Mouse (Mus musculus) embryonic facial prominence, embryonic 14.5 days (tissue): ENCODE results near the gene Kcnq1. TPM values are rescaled to one million over a fixed set of nuclear protein-coding genes. Genes with fewer than 3 reads are reported as not detected.

Experiments used
- ATAC-seq: fragments of 200-750 bp; cut with Nextera tagmentation; 2 replicates; pipeline ENCODE4 v1.8.0; 2017; ENCODE audit warnings: low read depth, moderate number of reproducible peaks, moderate TSS enrichment
- DNase-seq: peaks from one replicate; pipeline ENCODE4 v3.0.0-alpha.2; 2015; ENCODE audit warnings: low spot score
- H3K27ac ChIP-seq: fragments of 300-500 bp; sonication (generic); replicated peaks from 2 replicates; pipeline ENCODE4 v1.5.1; 2014; ENCODE audit warnings: low read depth, mild to moderate bottlenecking, low read length, moderate library complexity
- H3K27me3 ChIP-seq: fragments of 300-500 bp; sonication (generic); replicated peaks from 2 replicates; pipeline ENCODE4 v1.6.1; 2014; ENCODE audit warnings: low read length; ENCODE audit not compliant: control insufficient read depth, insufficient read depth
- H3K36me3 ChIP-seq: fragments of 300-500 bp; sonication (generic); 2 replicates; pipeline ENCODE4 v1.6.1; 2014; ENCODE audit warnings: low read length, mixed read lengths; ENCODE audit not compliant: control insufficient read depth, insufficient read depth
- H3K4me1 ChIP-seq: fragments of 300-500 bp; sonication (generic); 2 replicates; pipeline ENCODE4 v1.6.1; 2014; ENCODE audit warnings: antibody characterized with exemption, low read length; ENCODE audit not compliant: control insufficient read depth, insufficient read depth
- H3K4me2 ChIP-seq: fragments of 300-500 bp; sonication (generic); 2 replicates; pipeline ENCODE4 v1.6.1; 2014; ENCODE audit warnings: low read depth, mild to moderate bottlenecking, low read length, moderate library complexity, mixed read lengths
- H3K4me3 ChIP-seq: fragments of 300-500 bp; sonication (generic); 2 replicates; pipeline ENCODE4 v1.5.1; 2014; ENCODE audit warnings: low read depth, mild to moderate bottlenecking, low read length
- H3K9ac ChIP-seq: fragments of 300-500 bp; sonication (generic); 2 replicates; pipeline ENCODE4 v1.6.1; 2014; ENCODE audit warnings: low read depth, mild to moderate bottlenecking, low read length, moderate library complexity, mixed read lengths
- H3K9me3 ChIP-seq: fragments of 300-500 bp; sonication (generic); 2 replicates; pipeline ENCODE4 v1.6.1; 2016; ENCODE audit warnings: low read length; ENCODE audit not compliant: control insufficient read depth
- WGBS: fragments of 180-500 bp; shearing (Covaris S2); extraction: QIAGEN DNeasy Blood & Tissue Kit; methylation state at CpG from one replicate; pipeline ENCODE4 v1.1.7; 2014; 5-methylcytosine and 5-hydroxymethylcytosine counted together
- polyA plus RNA-seq: library from polyadenylated mRNA; unstranded; fragments of >200 nt; fragmentation: Nextera tagmentation; extraction: Ambion mirVana; gene quantifications from 2 replicates; pipeline ENCODE4 v1.2.1, GENCODE M21; 2014

The Kcnq1 gene
- polyA plus RNA-seq, 1 experiment from 2014 or later, result 1.9 TPM

DNA sequence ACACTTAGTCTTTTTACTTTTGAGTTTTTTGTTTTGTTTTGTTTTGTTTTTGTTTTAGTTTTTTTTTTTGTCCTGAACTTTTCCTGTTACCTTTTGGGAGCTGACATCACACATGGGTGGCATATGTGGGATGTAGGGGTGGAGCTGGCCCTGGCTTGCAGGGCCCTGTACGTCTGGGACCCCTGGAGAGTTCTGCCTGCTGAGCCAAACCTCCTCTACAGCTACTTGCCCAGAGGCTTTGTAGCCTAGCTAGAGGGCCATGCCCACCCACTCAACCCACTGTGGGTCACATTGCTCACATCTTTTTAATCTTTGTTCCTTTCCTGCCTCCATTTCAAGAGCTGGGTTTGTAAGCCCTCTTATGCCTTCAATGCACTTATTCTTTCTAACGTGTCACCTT is 38.7 kb upstream of the Kcnq1 start:
- H3K27me3 ChIP-seq, result no peaks in the 10 kb centered on the region
- ATAC-seq (no peak), DNase-seq (no peak)
- no peaks in the 10 kb centered on the region for H3K9me3 ChIP-seq
- no peak overlapping the region for H3K9ac ChIP-seq
- no peak overlapping the region for H3K4me2 ChIP-seq
- H3K4me1 ChIP-seq, result peaks cover 18% of the 10 kb centered on the region
- H3K27ac ChIP-seq, result peak overlapping the region; percentile 97; the same call in 1 of the 2 replicates
- 70% methylated on average over 2 of the region's 2 CpGs for WGBS
- peaks cover 74% of the 10 kb centered on the region for H3K36me3 ChIP-seq
- H3K4me3 ChIP-seq, result no peak overlapping the region

DNA sequence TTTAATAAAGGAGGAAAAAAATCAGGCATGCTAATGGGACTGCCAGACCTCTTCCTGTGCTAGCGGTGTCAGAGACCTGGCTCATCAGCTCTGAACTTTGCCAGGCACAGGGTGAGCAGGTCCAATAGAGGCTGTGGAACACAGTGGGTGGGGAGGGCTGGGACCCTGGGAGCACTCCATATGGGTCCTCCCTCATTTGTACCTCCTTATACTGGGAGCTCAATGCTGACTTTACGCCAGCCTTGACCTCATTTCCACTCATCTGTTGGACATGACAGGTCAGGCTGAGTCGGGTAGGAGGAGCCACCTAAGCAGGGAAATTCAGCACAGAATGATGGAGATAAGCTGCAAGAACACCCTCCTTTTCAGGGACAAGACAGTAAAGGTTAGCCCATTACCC is 38.3 kb upstream of the Kcnq1 start:
- 92% methylated on average over 3 of the region's 3 CpGs for WGBS
- peak overlapping the region; percentile 58 for H3K4me2 ChIP-seq
- no peaks in the 10 kb centered on the region for H3K9me3 ChIP-seq
- peaks cover 18% of the 10 kb centered on the region for H3K4me1 ChIP-seq
- H3K9ac ChIP-seq, result no peak overlapping the region
- no peaks in the 10 kb centered on the region for H3K27me3 ChIP-seq
- DNase-seq (no peak), ATAC-seq (no peak)
- H3K36me3 ChIP-seq, result peaks cover 70% of the 10 kb centered on the region
- H3K27ac ChIP-seq, result peak overlapping the region; percentile 97
- H3K4me3 ChIP-seq, result no peak overlapping the region

DNA sequence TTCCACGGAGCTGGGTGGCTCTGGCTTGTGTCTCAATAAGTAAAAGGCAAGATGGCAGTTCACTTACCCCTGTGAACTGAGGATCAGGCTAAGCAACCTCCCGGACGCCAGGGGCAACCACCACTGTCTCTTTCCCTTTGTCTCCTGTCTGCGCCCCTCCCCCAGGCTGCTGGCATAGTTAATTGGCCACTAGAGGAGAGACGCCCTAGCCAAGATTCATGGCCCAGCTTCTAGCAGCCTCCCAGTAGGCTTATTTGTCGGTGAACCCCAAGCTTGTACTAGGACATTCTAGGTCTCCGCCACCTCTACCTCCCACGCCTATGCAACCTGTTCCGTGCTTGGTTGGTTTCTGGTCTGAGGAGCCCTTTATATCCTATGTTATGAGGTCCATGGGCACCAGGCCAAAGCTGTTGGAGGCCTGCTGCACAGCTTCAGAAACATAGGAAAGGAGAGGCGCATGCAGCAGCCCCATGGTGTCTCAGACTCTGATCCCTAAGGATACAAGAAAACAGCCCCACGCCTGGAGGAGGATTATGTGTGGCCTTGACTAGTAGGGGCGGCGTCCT is 37.8 kb upstream of the Kcnq1 start:
- H3K9me3 ChIP-seq, result no peaks in the 10 kb centered on the region
- H3K4me1 ChIP-seq, result peaks cover 18% of the 10 kb centered on the region
- peak overlapping the region; percentile 97 for H3K27ac ChIP-seq
- no peaks in the 10 kb centered on the region for H3K27me3 ChIP-seq
- ATAC-seq (peak; percentile 0; the same call in 1 of the 2 replicates), DNase-seq (no peak)
- WGBS, result 47% methylated on average over 13 of the region's 13 CpGs
- peak overlapping the region; percentile 58 for H3K4me2 ChIP-seq
- peaks cover 65% of the 10 kb centered on the region for H3K36me3 ChIP-seq
- H3K9ac ChIP-seq, result peak overlapping the region; percentile 52
- peak overlapping the region; percentile 84 for H3K4me3 ChIP-seq

DNA sequence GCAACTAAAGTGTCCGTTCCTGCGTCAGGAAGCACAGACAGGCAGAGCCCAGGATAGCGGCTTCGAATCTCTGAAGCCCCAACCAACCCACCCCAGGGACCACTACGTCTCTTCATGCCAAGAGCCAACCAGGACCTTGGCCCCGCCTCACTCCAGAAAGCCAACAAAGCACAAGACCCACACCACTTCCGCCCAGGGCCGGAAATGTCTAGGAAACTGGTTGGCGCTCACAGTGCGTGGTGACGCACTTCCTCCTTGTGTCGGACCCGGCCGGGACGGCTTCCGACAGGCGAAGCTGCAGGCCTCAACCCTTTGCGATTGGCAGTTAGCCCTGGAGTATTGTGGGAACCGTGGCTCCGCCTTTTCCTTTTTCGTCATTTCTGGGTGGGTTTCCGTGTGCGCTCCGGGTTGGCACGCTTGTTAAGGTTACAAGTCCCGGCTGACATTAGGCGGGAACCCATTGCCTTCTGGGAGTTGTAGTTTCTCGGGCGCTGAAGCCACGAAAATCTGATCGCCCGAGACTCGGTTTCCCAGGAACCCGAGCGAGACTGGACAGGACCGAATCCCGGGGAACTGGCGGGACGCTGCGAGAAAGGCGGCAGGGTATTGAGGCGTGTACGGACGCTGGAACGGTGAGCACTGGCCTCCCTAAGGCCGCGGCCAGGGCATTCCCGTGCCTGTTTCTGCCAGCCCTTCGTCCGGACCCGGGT is 37.1 kb upstream of the Kcnq1 start, which contains the start of gene Tssc4:
Tssc4 (plus strand) TSS at position 368 of the 710 bp plus-strand sequence.
- H3K27ac ChIP-seq, result peak within 1 kb of the TSS; percentile 97
- peak; percentile 97 for ATAC-seq
- H3K9ac ChIP-seq, result peak within 1 kb of the TSS; percentile 93
- DNase-seq, result peak; percentile 100
- peaks cover 58% of the 10 kb centered on the region for H3K36me3 ChIP-seq
- peak within 1 kb of the TSS; percentile 84 for H3K4me3 ChIP-seq
- WGBS, result under 1% methylated on average over 47 of the region's 51 CpGs
- H3K9me3 ChIP-seq, result no peaks in the 10 kb centered on the region
- H3K4me1 ChIP-seq, result peaks cover 18% of the 10 kb centered on the region
- H3K27me3 ChIP-seq, result no peaks in the 10 kb centered on the region
- H3K4me2 ChIP-seq, result peak within 1 kb of the TSS; percentile 86

DNA sequence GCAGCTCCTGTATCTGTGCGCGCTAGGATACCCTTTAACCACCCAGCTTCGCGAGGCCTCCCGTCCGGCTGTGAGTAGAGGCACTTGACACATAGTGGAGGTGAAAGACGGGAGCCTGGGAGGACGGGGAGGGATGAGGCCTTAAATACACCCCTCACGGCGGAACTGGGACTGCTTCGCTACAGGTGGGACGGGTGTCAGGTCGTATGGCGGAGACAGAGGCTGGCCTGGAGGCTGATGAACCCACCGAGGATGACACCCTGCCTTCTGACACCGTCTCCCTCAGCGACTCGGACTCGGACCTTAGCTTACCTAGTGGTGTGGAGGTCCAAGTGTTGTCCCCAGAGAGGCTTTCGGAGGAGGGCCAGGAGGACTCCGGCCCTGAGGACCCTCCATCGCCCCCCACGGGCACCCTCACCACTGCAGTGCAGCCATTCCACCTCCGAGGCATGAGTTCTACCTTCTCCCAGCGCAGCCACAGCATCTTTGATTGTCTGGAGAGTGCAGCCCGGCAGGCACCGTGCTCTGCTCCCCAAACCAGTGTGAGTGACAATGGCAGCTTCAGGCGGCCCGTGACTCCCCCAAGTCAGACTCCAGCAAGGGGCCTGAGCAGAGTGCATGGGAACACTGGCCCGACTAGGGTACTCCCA is 36.3 kb upstream of the Kcnq1 start:
- H3K4me3 ChIP-seq, result peak overlapping the region; percentile 84
- peak overlapping the region; percentile 93 for H3K9ac ChIP-seq
- peak overlapping the region; percentile 97 for H3K27ac ChIP-seq
- ATAC-seq (no peak), DNase-seq (no peak)
- H3K27me3 ChIP-seq, result no peaks in the 10 kb centered on the region
- H3K9me3 ChIP-seq, result no peaks in the 10 kb centered on the region
- H3K4me2 ChIP-seq, result peak overlapping the region; percentile 86
- H3K36me3 ChIP-seq, result peaks cover 50% of the 10 kb centered on the region
- 13% methylated on average over 24 of the region's 30 CpGs for WGBS
- H3K4me1 ChIP-seq, result peaks cover 18% of the 10 kb centered on the region

DNA sequence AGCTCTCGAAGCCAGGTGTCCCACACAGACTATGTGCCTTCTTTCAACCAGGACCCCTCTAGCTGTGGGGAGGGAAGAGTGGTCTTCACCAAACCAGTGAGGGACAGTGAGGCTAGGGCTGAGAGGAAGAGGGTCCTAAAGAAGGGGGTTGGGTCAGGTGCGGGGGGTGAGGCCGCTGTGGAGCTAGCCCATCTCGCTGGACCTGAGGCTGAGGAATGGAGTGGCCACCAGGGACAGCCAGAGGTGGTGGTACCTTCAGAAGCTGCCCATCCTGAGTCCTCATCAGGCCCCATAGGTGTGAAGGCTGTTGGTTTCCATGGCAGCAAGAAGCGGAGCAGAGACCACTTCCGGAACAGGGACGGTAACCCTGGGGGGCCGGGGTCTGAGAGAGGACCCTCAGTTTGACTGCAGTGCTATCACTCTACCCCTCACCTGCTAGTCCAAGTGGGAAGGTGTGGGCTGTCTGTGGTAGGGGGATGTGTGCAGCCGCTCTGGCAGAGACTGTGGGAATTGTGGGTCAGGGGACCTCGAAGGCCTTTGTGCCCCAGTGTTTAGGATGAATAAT is 35.6 kb upstream of the Kcnq1 start:
- no peak for ATAC-seq
- Histone ChIP-seq H3K27ac (peak overlapping the region; percentile 97), H3K36me3 (peaks cover 43% of the 10 kb centered on the region)

DNA sequence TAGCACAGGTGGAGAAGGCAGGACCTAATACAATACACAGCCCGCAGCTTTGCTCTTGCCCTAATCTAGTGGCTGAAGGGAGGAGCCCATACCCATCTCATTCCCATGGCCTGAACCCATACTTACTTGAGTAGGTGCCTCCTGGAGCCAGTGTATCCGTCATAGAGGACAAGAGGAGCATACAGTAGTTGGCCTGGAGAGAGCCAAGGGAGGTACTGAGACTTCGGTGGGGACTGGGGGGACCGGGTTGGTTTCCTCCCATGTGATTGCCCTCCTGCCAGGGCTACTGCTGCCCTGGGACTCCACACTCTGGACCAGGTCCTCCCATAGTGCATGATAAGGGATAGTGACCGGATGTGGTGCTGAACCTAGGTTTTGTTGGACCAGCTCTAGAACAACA is 33.6 kb upstream of the Kcnq1 start:
- no peak for ATAC-seq
- 94% methylated on average over 5 of the region's 5 CpGs for WGBS
- H3K9ac ChIP-seq, result no peak overlapping the region

More for the DNA sequence above, 35.6 kb upstream of the Kcnq1 start:
- Histone ChIP-seq H3K4me1 (peaks cover 18% of the 10 kb centered on the region), H3K9me3 (no peaks in the 10 kb centered on the region), H3K9ac (peak overlapping the region; percentile 93), H3K27me3 (no peaks in the 10 kb centered on the region), H3K4me3 (peak overlapping the region; percentile 84), H3K4me2 (peak overlapping the region; percentile 86)
- DNase-seq, result no peak
- 89% methylated on average over 10 of the region's 10 CpGs for WGBS

DNA sequence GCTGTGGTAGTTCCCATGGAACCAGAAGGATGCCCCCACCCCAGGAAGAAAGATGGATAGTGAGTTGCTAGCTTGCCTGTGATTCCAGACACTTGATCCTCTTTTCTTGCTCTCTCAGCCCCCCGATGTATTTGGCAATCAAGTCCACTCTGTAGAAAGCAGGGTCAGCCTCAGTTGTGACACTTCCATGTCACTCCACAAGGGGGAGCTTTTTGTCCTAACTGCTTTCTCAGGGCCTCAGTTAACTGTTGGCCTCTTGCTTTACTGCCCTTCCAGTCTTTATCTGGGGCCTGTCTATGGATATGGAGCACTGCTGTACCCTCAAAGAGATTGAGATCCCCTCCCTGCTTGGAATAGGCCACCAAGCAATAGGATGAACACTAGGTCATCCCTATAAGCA is 33.1 kb upstream of the Kcnq1 start:
- H3K36me3 ChIP-seq, result peaks cover 18% of the 10 kb centered on the region
- DNase-seq (no peak), ATAC-seq (no peak)
- no peak overlapping the region for H3K27ac ChIP-seq
- no peak overlapping the region for H3K9ac ChIP-seq
- H3K4me3 ChIP-seq, result no peak overlapping the region
- no peaks in the 10 kb centered on the region for H3K9me3 ChIP-seq
- no peak overlapping the region for H3K4me2 ChIP-seq
- H3K27me3 ChIP-seq, result no peaks in the 10 kb centered on the region
- WGBS, result 64% methylated on average over 1 of the region's 1 CpGs
- peaks cover 14% of the 10 kb centered on the region for H3K4me1 ChIP-seq

More for the DNA sequence above, 33.6 kb upstream of the Kcnq1 start:
- Histone ChIP-seq H3K4me3 (no peak overlapping the region), H3K4me2 (no peak overlapping the region), H3K9me3 (no peaks in the 10 kb centered on the region), H3K27ac (no peak overlapping the region), H3K27me3 (no peaks in the 10 kb centered on the region), H3K4me1 (peaks cover 18% of the 10 kb centered on the region), H3K36me3 (peaks cover 23% of the 10 kb centered on the region)
- no peak for DNase-seq
